Mouse (Mus musculus): Measurements from ENCODE around the gene Slc50a1.

GRCm38 (mm10) chr3:89276061-89276460, 5.7 kb upstream of the Slc50a1 start:
- TF ChIP-seq CTCF (IDR thresholded peaks at IDR 0.05; ENCODE audit: low read depth) (no peak), EP300 (optimal IDR thresholded peaks at IDR 0.05) (no peak)
